Mouse (Mus musculus): ENCODE measurements around the gene Ap2s1.

The Ap2s1 gene

DNA sequence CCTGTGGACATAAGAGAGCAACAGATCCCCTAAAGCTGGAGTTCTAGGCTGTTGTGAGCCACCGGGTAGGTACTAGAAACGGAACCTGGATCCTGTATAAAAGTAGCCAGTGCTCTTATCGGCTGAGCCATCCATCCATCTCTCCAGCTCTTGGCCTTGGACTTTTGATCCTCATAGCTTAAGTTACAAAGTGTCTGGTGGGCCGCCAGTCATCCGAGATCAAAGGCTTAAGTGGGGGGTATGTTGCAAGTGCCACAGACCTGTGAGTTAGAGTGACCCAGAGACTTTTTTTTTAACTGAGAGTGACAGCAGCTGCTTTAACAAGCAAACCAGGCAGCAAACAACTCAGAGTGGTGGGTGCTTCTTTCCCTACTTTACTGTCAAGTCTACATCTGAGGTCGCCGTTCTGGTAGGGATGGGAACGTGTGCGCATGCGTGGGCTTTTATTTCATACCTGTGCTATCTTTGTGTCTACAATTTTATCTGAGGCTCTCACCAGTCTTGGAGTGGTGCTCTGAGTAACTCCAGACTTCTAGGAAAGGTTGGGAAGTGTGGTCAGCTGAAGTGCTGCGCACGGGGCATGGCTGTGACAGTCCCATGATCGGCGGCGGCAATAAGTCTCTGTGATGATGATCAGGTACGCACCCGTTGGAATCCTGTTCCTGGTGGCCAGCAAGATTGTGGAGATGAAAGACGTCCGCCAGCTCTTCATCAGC, 55.0 kb downstream of the Ap2s1 start:
- DNase-seq (ENCODE audit: low spot score in 2 of 2) = no peak

DNA sequence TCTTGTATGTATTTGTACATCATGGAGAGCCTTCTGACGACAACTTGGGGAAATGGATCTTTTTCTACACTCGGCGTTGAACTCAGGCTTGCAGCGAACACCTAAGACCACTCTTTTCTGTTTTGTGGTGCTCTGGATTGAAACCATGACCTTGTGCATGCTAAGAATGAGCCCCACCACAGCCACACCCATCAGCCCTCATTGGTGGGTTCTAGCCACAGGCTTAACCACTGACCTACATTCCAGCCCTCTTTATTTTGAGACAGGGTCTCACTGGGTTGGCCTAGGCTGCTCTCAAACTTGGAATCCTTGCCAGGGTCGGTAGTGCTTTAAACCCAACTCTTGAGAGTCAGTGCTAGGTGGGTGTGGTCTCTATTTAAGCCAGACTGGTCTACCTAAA, 56.7 kb downstream of the Ap2s1 start:
- DNase-seq (ENCODE audit: low spot score in 2 of 2) = no peak
